Mouse (Mus musculus): ENCODE results near the gene Art2b. TPM values are rescaled to one million over a fixed set of nuclear protein-coding genes. Genes with fewer than 3 reads are reported as not detected.
"Not testable (repeated sequence)": the region's sequence is repeated elsewhere in the genome, so short reads cannot be mapped to it uniquely, and the experiment has no call there.

Gene Art2b
- polyA plus RNA-seq, 1 experiment from 2014 or later = not detected

DNA sequence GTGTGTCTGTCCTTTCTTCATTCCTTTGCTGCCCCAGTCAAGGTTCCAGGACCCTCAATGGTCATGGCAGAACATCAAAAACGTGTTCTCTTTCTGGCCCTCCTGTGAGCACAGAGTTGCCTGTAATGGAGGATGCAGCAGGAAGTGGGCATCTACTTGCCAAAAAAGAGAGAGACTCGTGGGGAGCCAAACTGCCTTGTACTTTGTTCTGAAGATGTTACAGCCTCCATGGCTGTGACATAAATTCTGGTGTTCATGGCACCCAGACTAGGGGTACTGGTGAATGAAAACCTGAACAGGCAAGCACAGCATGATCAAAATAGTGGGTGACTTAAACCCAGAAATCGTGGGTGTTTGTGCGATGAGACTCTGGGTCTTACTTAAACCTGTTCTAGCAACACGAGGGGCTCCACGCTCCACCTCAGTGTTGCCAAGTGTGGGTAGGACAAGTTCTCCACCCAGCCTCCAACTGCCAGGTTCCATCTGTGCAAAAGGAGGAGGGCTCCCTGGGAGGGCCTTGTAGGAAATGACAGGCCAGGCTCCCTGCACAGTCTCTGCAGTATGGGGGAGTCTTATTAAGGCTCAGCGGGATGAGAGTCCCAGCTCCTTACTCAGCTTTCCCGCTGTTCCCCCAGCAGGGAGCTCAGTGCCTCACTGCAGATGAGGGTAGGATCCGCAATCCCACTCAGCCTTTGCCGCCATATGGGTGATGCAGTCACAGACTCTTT lies 32.2 kb upstream of the Art2b start:
- ATAC-seq = no peak
- Histone ChIP-seq H3K27ac (ENCODE audit: low read length) (no peak overlapping the region), H3K27me3 (replicated peaks; ENCODE audit: control insufficient read depth, insufficient read depth, low read length) (no peaks in the 10 kb centered on the region), H3K4me3 (replicated peaks; ENCODE audit: low read length) (no peak overlapping the region), H3K9ac (replicated peaks; ENCODE audit: low read depth, low read length) (no peak overlapping the region), H3K36me3 (ENCODE audit: control insufficient read depth, insufficient read depth) (no peaks in the 10 kb centered on the region), H3K4me2 (ENCODE audit: low read length) (no peak overlapping the region), H3K9me3 (ENCODE audit: control insufficient read depth, low read length) (no peaks in the 10 kb centered on the region), H3K4me1 (replicated peaks; ENCODE audit: control insufficient read depth, insufficient read depth, low read length) (no peaks in the 10 kb centered on the region)
- WGBS = 60% methylated on average over 10 of the region's 10 CpGs

DNA sequence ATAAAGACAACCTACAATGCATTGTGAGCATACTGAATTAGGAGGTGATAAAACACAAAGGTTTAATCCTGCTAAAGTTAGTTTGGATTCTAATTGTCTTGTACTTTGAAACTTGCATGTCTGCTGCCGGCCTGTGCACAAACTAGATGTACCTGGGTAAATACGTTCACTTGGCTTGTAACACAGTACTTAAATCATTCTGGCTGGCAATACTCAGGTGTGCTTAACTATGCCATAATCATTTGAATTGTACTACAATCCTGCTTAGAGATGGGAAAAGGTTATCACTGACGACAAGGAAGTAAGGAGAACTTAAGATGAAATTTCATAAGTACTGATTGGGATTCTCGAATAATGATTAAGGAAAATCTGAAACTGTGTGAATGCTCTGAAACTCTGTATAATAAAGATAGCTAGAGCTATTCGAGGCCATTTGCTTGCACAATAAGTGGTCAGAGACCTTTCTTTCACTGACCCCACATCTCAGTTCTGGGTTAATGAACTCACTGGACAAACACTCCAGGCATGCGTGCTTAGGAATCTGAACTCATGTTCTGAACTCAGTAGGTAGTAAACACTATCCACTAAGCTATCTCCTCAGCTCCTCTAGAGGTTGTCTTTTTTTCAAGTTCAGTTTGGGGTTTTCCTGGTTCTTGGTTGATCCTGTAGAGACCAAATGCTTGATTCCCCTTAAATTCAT lies 30.9 kb upstream of the Art2b start:
- H3K9me3 ChIP-seq (ENCODE audit: control insufficient read depth, low read length) = no peaks in the 10 kb centered on the region
- no peak overlapping the region for H3K9ac ChIP-seq (replicated peaks; ENCODE audit: low read depth, low read length)
- H3K27me3 ChIP-seq (replicated peaks; ENCODE audit: control insufficient read depth, insufficient read depth, low read length) = no peaks in the 10 kb centered on the region
- no peaks in the 10 kb centered on the region for H3K36me3 ChIP-seq (ENCODE audit: control insufficient read depth, insufficient read depth)
- H3K27ac ChIP-seq (ENCODE audit: low read length) = no peak overlapping the region
- WGBS = 81% methylated on average over 6 of the region's 6 CpGs
- H3K4me3 ChIP-seq (replicated peaks; ENCODE audit: low read length) = no peak overlapping the region
- H3K4me2 ChIP-seq (ENCODE audit: low read length) = no peak overlapping the region
- no peaks in the 10 kb centered on the region for H3K4me1 ChIP-seq (replicated peaks; ENCODE audit: control insufficient read depth, insufficient read depth, low read length)
- ATAC-seq = no peak

DNA sequence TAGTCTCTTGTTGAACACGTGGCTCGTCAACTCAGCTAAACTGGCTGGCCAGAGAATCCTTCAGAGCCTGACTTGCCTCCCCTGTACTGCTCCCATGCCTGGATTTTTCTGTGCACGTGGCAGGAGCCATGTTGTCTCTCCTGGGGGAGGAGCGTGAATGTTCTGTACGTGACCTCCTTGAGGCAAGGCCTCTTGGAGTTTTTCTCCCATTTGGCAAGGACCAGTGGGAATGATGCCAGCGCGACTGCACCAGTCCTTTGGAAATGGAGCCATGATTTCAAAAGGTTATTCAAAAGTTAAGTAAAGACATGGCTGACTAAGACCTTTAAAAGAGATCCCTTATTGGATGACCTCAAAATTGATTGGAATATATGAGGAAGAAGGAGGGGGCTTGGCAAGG lies 30.0 kb upstream of the Art2b start:
- no peak for ATAC-seq
- 65% methylated on average over 7 of the region's 7 CpGs for WGBS
- no peak overlapping the region for H3K4me3 ChIP-seq (replicated peaks; ENCODE audit: low read length)

DNA sequence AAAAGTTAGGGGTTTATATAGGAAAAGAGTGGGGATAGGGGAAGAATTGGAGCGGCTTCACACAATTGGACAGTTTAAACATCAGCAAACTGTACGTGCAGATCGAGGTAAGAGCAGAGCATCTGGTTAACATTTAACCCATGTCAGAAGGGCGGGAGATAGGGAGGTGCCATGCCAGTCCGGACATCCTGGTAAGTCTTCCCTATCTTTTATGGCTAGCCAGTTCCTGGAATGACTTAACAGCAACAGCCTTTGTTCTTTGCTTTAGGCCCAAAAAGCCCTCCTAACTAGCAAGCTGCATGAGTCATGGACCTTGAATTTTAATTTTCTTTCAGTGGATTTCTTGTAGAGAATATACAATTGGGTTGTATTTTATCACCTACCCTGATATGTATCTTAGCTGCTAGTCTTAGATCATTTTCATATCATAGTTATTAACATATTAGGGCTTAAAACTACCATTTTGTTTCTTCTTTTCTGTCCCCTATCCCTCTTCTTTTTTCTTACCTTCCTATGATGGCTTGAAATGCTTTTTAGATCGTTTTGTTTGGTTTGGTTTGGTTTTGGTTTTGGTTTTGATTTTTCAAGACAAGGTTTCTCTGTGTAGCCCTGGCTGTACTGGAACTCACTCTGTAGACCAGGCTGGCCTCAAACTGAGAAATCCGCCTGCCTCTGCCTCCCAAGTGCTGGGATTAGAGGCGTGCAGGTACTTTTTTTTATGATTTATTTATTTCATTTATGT lies 27.6 kb upstream of the Art2b start:
- not testable (repeated sequence) for H3K36me3 ChIP-seq (ENCODE audit: control insufficient read depth, insufficient read depth); H3K9me3 ChIP-seq (ENCODE audit: control insufficient read depth, low read length); ATAC-seq; H3K27me3 ChIP-seq (replicated peaks; ENCODE audit: control insufficient read depth, insufficient read depth, low read length); H3K4me3 ChIP-seq (replicated peaks; ENCODE audit: low read length); H3K4me2 ChIP-seq (ENCODE audit: low read length); H3K4me1 ChIP-seq (replicated peaks; ENCODE audit: control insufficient read depth, insufficient read depth, low read length); H3K27ac ChIP-seq (ENCODE audit: low read length); H3K9ac ChIP-seq (replicated peaks; ENCODE audit: low read depth, low read length)
- 92% methylated on average over 8 of the region's 8 CpGs for WGBS

More for the DNA sequence above, 30.0 kb upstream of the Art2b start:
- no peaks in the 10 kb centered on the region for H3K36me3 ChIP-seq (ENCODE audit: control insufficient read depth, insufficient read depth)
- no peak overlapping the region for H3K27ac ChIP-seq (ENCODE audit: low read length)
- no peaks in the 10 kb centered on the region for H3K27me3 ChIP-seq (replicated peaks; ENCODE audit: control insufficient read depth, insufficient read depth, low read length)
- no peaks in the 10 kb centered on the region for H3K9me3 ChIP-seq (ENCODE audit: control insufficient read depth, low read length)
- no peaks in the 10 kb centered on the region for H3K4me1 ChIP-seq (replicated peaks; ENCODE audit: control insufficient read depth, insufficient read depth, low read length)
- H3K9ac ChIP-seq (replicated peaks; ENCODE audit: low read depth, low read length) = no peak overlapping the region
- no peak overlapping the region for H3K4me2 ChIP-seq (ENCODE audit: low read length)

DNA sequence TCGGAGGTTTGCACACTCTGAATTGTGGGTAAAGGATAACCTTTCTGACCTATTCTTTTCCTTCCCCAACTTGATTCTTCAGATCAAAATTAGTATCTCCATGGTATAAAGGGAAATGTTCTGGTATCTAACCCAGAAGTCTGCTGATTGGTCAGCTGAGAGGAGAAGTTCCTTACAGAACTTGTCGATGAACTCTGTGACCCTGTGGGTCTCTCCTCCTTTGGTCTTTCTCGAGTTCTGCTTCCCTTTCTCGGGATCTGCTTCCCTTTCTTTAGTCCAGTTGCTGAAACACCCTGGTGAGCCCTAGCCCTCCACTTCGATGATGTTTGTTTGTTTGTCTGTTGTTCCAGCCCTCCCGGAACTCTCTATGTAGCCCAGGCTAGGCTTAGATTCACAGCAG lies 22.4 kb upstream of the Art2b start:
- no peaks in the 10 kb centered on the region for H3K4me1 ChIP-seq (replicated peaks; ENCODE audit: control insufficient read depth, insufficient read depth, low read length)
- no peak overlapping the region for H3K4me3 ChIP-seq (replicated peaks; ENCODE audit: low read length)
- 82% methylated on average over 6 of the region's 6 CpGs for WGBS
- H3K9me3 ChIP-seq (ENCODE audit: control insufficient read depth, low read length) = no peaks in the 10 kb centered on the region
- H3K36me3 ChIP-seq (ENCODE audit: control insufficient read depth, insufficient read depth) = no peaks in the 10 kb centered on the region
- ATAC-seq = no peak
- no peak overlapping the region for H3K9ac ChIP-seq (replicated peaks; ENCODE audit: low read depth, low read length)
- no peak overlapping the region for H3K4me2 ChIP-seq (ENCODE audit: low read length)
- no peak overlapping the region for H3K27ac ChIP-seq (ENCODE audit: low read length)
- H3K27me3 ChIP-seq (replicated peaks; ENCODE audit: control insufficient read depth, insufficient read depth, low read length) = no peaks in the 10 kb centered on the region

DNA sequence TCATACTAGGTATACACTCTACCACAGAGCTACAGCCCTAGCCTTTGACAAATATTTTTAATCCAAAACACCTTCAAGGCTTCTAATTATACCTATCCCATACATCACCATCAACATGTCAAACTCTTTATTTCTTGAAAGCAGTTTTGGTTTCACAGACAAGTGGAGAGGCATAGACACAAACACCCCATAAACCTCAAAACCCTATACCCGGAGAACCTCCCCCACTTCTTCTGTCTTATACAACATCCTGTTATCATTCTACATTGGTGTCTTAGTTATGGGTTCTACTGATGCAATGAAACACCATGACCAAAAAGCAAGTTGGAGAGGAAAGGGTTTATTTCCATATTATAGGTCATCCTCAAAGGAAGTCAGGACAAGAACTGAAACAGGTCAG lies 15.0 kb upstream of the Art2b start:
- no peaks in the 10 kb centered on the region for H3K27me3 ChIP-seq (replicated peaks; ENCODE audit: control insufficient read depth, insufficient read depth, low read length)
- H3K27ac ChIP-seq (ENCODE audit: low read length) = no peak overlapping the region
- H3K36me3 ChIP-seq (ENCODE audit: control insufficient read depth, insufficient read depth) = no peaks in the 10 kb centered on the region
- no peaks in the 10 kb centered on the region for H3K9me3 ChIP-seq (ENCODE audit: control insufficient read depth, low read length)
- no peak overlapping the region for H3K4me2 ChIP-seq (ENCODE audit: low read length)
- H3K4me3 ChIP-seq (replicated peaks; ENCODE audit: low read length) = no peak overlapping the region
- ATAC-seq = no peak
- H3K4me1 ChIP-seq (replicated peaks; ENCODE audit: control insufficient read depth, insufficient read depth, low read length) = no peaks in the 10 kb centered on the region
- WGBS = 95% methylated on average over 1 of the region's 1 CpGs
- H3K9ac ChIP-seq (replicated peaks; ENCODE audit: low read depth, low read length) = no peak overlapping the region

DNA sequence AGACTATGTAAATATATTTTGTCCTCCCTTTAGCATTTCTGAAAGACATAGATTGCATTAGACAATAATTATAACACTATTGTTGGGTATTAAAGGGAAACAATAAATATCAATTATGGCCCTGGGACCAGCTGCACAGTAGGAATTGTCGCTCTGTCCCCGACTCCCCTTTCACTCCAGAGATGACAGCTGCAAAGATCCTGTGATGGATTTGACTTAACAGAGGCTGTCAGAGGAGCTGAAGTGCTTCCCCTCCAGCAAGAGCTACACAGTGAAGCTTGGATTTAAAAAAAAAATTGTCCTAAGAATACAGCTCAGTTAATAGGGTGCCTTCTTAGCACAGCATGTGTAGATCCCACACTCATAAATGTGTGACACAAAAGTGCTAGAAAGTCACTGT lies 13.1 kb upstream of the Art2b start:
- Histone ChIP-seq H3K9ac (replicated peaks; ENCODE audit: low read depth, low read length) (no peak overlapping the region), H3K27me3 (replicated peaks; ENCODE audit: control insufficient read depth, insufficient read depth, low read length) (no peaks in the 10 kb centered on the region), H3K27ac (ENCODE audit: low read length) (no peak overlapping the region), H3K4me1 (replicated peaks; ENCODE audit: control insufficient read depth, insufficient read depth, low read length) (no peaks in the 10 kb centered on the region), H3K4me2 (ENCODE audit: low read length) (no peak overlapping the region), H3K4me3 (replicated peaks; ENCODE audit: low read length) (no peak overlapping the region), H3K9me3 (ENCODE audit: control insufficient read depth, low read length) (no peaks in the 10 kb centered on the region), H3K36me3 (ENCODE audit: control insufficient read depth, insufficient read depth) (no peaks in the 10 kb centered on the region)
- peak; percentile 87 for ATAC-seq
- WGBS = 34% methylated on average over 2 of the region's 2 CpGs

DNA sequence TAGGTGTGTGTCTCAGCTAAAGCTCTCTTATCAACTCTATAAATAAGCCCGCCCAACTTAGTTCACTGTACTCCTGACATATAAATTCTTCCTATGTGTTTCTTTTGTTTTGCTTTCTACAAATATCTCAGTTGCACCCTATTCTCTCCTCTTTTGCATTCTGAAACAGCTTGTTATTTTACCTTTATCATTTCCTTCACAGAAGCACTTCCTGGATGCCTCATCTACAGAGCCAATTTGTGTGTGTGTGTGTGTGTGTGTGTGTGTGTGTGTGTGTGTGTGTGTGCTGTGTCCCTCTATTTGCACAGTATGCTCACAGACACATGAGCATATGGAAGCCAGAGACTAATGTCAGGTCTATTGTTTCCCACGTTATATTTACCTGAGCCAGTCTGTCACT lies 9.6 kb upstream of the Art2b start:
- 78% methylated on average over 2 of the region's 2 CpGs for WGBS
- H3K4me3 ChIP-seq (replicated peaks; ENCODE audit: low read length) = no peak overlapping the region

DNA sequence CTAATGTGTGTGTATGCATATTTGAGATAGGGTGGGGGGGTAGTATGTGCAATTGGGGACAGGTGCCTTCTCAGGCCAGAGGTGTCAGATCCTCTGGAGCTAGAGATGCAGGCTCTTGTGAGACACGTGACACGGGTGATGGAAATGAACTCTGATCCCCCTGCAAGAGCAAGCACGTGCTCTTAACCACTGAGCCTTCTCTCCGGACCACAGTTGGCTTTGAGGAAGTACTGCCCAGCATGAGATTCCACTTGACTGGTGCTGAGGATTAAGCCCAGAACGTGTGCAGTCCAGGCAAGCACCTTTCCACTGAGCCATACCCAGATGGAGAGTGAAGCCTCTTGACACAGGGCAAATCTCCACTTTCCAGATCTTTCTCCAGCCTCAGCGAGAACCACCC lies 1.1 kb downstream of the Art2b start:
- H3K4me1 ChIP-seq (replicated peaks; ENCODE audit: control insufficient read depth, insufficient read depth, low read length); ATAC-seq; H3K27me3 ChIP-seq (replicated peaks; ENCODE audit: control insufficient read depth, insufficient read depth, low read length); H3K4me2 ChIP-seq (ENCODE audit: low read length); H3K36me3 ChIP-seq (ENCODE audit: control insufficient read depth, insufficient read depth); H3K27ac ChIP-seq (ENCODE audit: low read length); H3K4me3 ChIP-seq (replicated peaks; ENCODE audit: low read length); H3K9ac ChIP-seq (replicated peaks; ENCODE audit: low read depth, low read length); H3K9me3 ChIP-seq (ENCODE audit: control insufficient read depth, low read length): not testable (repeated sequence)
- 61% methylated on average over 6 of the region's 6 CpGs for WGBS

More for the DNA sequence above, 9.6 kb upstream of the Art2b start:
- ATAC-seq = no peak
- Histone ChIP-seq H3K27ac (ENCODE audit: low read length) (no peak overlapping the region), H3K4me2 (ENCODE audit: low read length) (no peak overlapping the region), H3K27me3 (replicated peaks; ENCODE audit: control insufficient read depth, insufficient read depth, low read length) (no peaks in the 10 kb centered on the region), H3K9ac (replicated peaks; ENCODE audit: low read depth, low read length) (no peak overlapping the region), H3K4me1 (replicated peaks; ENCODE audit: control insufficient read depth, insufficient read depth, low read length) (no peaks in the 10 kb centered on the region), H3K36me3 (ENCODE audit: control insufficient read depth, insufficient read depth) (no peaks in the 10 kb centered on the region), H3K9me3 (ENCODE audit: control insufficient read depth, low read length) (no peaks in the 10 kb centered on the region)

Measured in forebrain, embryonic 16.5 days (tissue).